Mouse (Mus musculus) olfactory bulb, adult 2 months (tissue): ENCODE measurements around the gene Fbxo2.

Experiments used
- CTCF ChIP-seq: fragments of 200-500 bp; IDR thresholded peaks from 2 replicates; pipeline ENCODE4 v1.5.1; 2012; ENCODE audit warnings: low read depth, mild to moderate bottlenecking, low read length, moderate library complexity; ENCODE audit not compliant: insufficient read depth
- POLR2A ChIP-seq: fragments of 200-500 bp; IDR thresholded peaks from 2 replicates; pipeline ENCODE4 v1.6.1; 2012; ENCODE audit warnings: mild to moderate bottlenecking, low read depth, low read length, moderate library complexity; ENCODE audit not compliant: insufficient read depth

DNA sequence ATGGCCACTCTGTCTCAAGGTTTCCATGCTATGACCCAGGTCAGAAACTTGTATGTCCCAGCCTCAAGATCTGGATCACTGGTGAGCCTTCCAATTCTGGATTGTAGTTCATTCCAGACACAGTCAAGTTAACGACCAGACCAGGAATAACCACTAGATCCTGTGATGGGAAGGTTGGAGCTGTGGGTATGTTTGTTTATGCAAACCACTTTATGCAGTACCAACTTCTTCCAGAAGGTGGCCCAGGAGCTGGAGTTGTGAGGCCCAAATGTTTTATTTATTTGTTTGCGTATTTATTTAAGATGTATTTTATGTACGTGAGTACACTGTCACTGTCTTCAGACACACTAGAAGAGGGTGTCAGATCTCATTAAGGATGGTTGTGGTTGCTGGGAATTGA lies 5.4 kb upstream of the Fbxo2 start:
- TF ChIP-seq CTCF (no peak), POLR2A (no peak)
